Comparison of ENCODE assay signal across 8 mouse cellular contexts in genomic region chr11:50161578-50162304, GRCm38 (mm10). TPM values are rescaled to one million over a fixed set of nuclear protein-coding genes. Genes with fewer than 3 reads are reported as not detected.
DNase-seq lines count a peak whose midpoint lies in the region; ATAC-seq and TF ChIP-seq lines count a peak whose summit lies in the region.

No protein-coding gene starts in this region.

- no peaks in the 10 kb centered on the region for H3K4me1 ChIP-seq in embryonic facial prominence, embryonic 14.5 days (ENCODE audit: control insufficient read depth, insufficient read depth, low read length)
- H3K4me1 ChIP-seq in midbrain, embryonic 11.5 days (ENCODE audit: control insufficient read depth, insufficient read depth, low read length): no peaks in the 10 kb centered on the region

- no peaks in the 10 kb centered on the region for H3K9me3 ChIP-seq in embryonic facial prominence, embryonic 14.5 days (ENCODE audit: control insufficient read depth, low read length)
- H3K9me3 ChIP-seq in midbrain, embryonic 11.5 days (ENCODE audit: control insufficient read depth, low read length): no peaks in the 10 kb centered on the region

- DNase-seq in layer of hippocampus, adult 2 months (ENCODE audit: low spot score in 2 of 2): peak in 1 of 2 experiments; percentile 39
- DNase-seq in layer of hippocampus, adult 9-11 months: no peak
- DNase-seq in adrenal gland, postnatal 25 days: peak; percentile 70
- DNase-seq in embryonic facial prominence, embryonic 14.5 days (ENCODE audit: low spot score): peak; percentile 50
- DNase-seq in left cerebral cortex, postnatal 4 days: peak; percentile 57
- peak; percentile 88 for DNase-seq in midbrain, embryonic 11.5 days (ENCODE audit: low spot score, missing footprints)
- DNase-seq in spleen, adult 18-20 months: peak; percentile 34 to 63

- intact Hi-C loops in left cerebral cortex, postnatal 4 days (cut with DNase I): no loop called here

- ATAC-seq in embryonic facial prominence, embryonic 14.5 days (ENCODE audit: low read depth): peak; percentile 42; the same call in 1 of the 2 replicates
- ATAC-seq in hematopoietic stem cell, adult 5-6 weeks (replicated peaks in 1 of 2; ENCODE audit: insufficient read depth in 1 of 2, low FRiP score in 2 of 2, low TSS enrichment in 1 of 2, low read depth in 1 of 2, poor library complexity in 2 of 2, severe bottlenecking in 2 of 2): peak; percentile 62 to 71; a peak in 2 of 4 replicates
- peak; percentile 65; the same call in 1 of the 2 replicates for ATAC-seq in midbrain, embryonic 11.5 days (ENCODE audit: low FRiP score)

- peaks cover 90% of the 10 kb centered on the region for H3K36me3 ChIP-seq in embryonic facial prominence, embryonic 14.5 days (ENCODE audit: control insufficient read depth, insufficient read depth, low read length)
- peaks cover 14% of the 10 kb centered on the region for H3K36me3 ChIP-seq in midbrain, embryonic 11.5 days (ENCODE audit: control insufficient read depth, insufficient read depth, low read length)

- no peak overlapping the region for H3K4me2 ChIP-seq in embryonic facial prominence, embryonic 14.5 days (ENCODE audit: low read depth, low read length)
- H3K4me2 ChIP-seq in midbrain, embryonic 11.5 days: no peak overlapping the region

- H3K27ac ChIP-seq in layer of hippocampus, adult 2 months: no peak overlapping the region
- H3K27ac ChIP-seq in embryonic facial prominence, embryonic 14.5 days (replicated peaks; ENCODE audit: low read depth, low read length): no peak overlapping the region
- no peak overlapping the region for H3K27ac ChIP-seq in midbrain, embryonic 11.5 days (ENCODE audit: low read depth, low read length)

- H3K27me3 ChIP-seq in embryonic facial prominence, embryonic 14.5 days (replicated peaks; ENCODE audit: control insufficient read depth, insufficient read depth, low read length): no peaks in the 10 kb centered on the region
- H3K27me3 ChIP-seq in midbrain, embryonic 11.5 days (ENCODE audit: control insufficient read depth, insufficient read depth, low read length): no peaks in the 10 kb centered on the region

- 63% methylated on average over 10 of the region's 10 CpGs for WGBS in embryonic facial prominence, embryonic 14.5 days
- 64% methylated on average over 10 of the region's 10 CpGs for WGBS in midbrain, embryonic 11.5 days

- no peak overlapping the region for H3K9ac ChIP-seq in embryonic facial prominence, embryonic 14.5 days (ENCODE audit: low read depth, low read length)
- no peak overlapping the region for H3K9ac ChIP-seq in midbrain, embryonic 11.5 days (ENCODE audit: low read length)

- peak; percentile 90 for TF ChIP-seq CTCF in layer of hippocampus, adult 2 months (conservative IDR thresholded peaks at IDR 0.05)

- H3K4me3 ChIP-seq in layer of hippocampus, adult 2 months: no peak overlapping the region
- H3K4me3 ChIP-seq in embryonic facial prominence, embryonic 14.5 days (ENCODE audit: low read depth, low read length): no peak overlapping the region
- no peak overlapping the region for H3K4me3 ChIP-seq in midbrain, embryonic 11.5 days (ENCODE audit: low read depth, low read length)

RNA-seq across cellular contexts. Expression of gene Mrnip, which starts 12.5 kb away (rescaled TPM):
- total RNA-seq in layer of hippocampus, adult 2 months (2021): 10 to 100 TPM; 12.7 to 15.8 TPM
- total RNA-seq in adrenal gland, postnatal 25 days (2021): 10.5 and 15.0 TPM in 2 replicates
- 17.7 and 19.8 TPM in 2 replicates for polyA plus RNA-seq in embryonic facial prominence, embryonic 14.5 days (2014; fragmentation: Nextera tagmentation; extraction: Ambion mirVana)
- total RNA-seq in hematopoietic stem cell, adult 5-6 weeks (2017): 5.4 and 10.9 TPM in 2 replicates
- 10 to 100 TPM; 19.1 to 20.3 TPM for total RNA-seq in left cerebral cortex, postnatal 4 days (2021)
- polyA plus RNA-seq in midbrain, embryonic 11.5 days (2014; fragmentation: Nextera tagmentation; extraction: Ambion mirVana): 20.0 and 22.8 TPM in 2 replicates

RNA-seq across cellular contexts. Expression of gene Tbc1d9b, which starts 30.5 kb away (rescaled TPM):
- total RNA-seq in layer of hippocampus, adult 2 months (2021): 100 to 1,000 TPM; 104 to 107 TPM
- 117 and 129 TPM in 2 replicates for total RNA-seq in adrenal gland, postnatal 25 days (2021)
- polyA plus RNA-seq in embryonic facial prominence, embryonic 14.5 days (2014; fragmentation: Nextera tagmentation; extraction: Ambion mirVana): 40.1 and 44.0 TPM in 2 replicates
- total RNA-seq in hematopoietic stem cell, adult 5-6 weeks (2017): 89.9 and 124 TPM in 2 replicates
- total RNA-seq in left cerebral cortex, postnatal 4 days (2021): 10 to 100 TPM; 47.1 to 56.9 TPM
- 27.6 and 30.0 TPM in 2 replicates for polyA plus RNA-seq in midbrain, embryonic 11.5 days (2014; fragmentation: Nextera tagmentation; extraction: Ambion mirVana)

RNA-seq across cellular contexts. Expression of gene Sqstm1, which starts 48.9 kb away (rescaled TPM):
- 100 to 1,000 TPM; 444 to 465 TPM for total RNA-seq in layer of hippocampus, adult 2 months (2021)
- 784 and 1,020 TPM in 2 replicates for total RNA-seq in adrenal gland, postnatal 25 days (2021)
- polyA plus RNA-seq in embryonic facial prominence, embryonic 14.5 days (2014; fragmentation: Nextera tagmentation; extraction: Ambion mirVana): 239 and 247 TPM in 2 replicates
- total RNA-seq in hematopoietic stem cell, adult 5-6 weeks (2017): 371 and 449 TPM in 2 replicates
- total RNA-seq in left cerebral cortex, postnatal 4 days (2021): 100 to 1,000 TPM; 262 to 293 TPM
- polyA plus RNA-seq in midbrain, embryonic 11.5 days (2014; fragmentation: Nextera tagmentation; extraction: Ambion mirVana): 144 and 156 TPM in 2 replicates

RNA-seq across cellular contexts. Expression of gene Mgat4b, which starts 48.9 kb away (rescaled TPM):
- total RNA-seq in layer of hippocampus, adult 2 months (2021): 10 to 100 TPM; 91.2 to 93.0 TPM
- total RNA-seq in adrenal gland, postnatal 25 days (2021): 138 and 161 TPM in 2 replicates
- polyA plus RNA-seq in embryonic facial prominence, embryonic 14.5 days (2014; fragmentation: Nextera tagmentation; extraction: Ambion mirVana): 22.5 and 22.6 TPM in 2 replicates
- 9.0 and 17.0 TPM in 2 replicates for total RNA-seq in hematopoietic stem cell, adult 5-6 weeks (2017)
- 100 to 1,000 TPM; 179 to 189 TPM for total RNA-seq in left cerebral cortex, postnatal 4 days (2021)
- polyA plus RNA-seq in midbrain, embryonic 11.5 days (2014; fragmentation: Nextera tagmentation; extraction: Ambion mirVana): 13.4 and 18.7 TPM in 2 replicates
